Mouse (Mus musculus) kidney, adult 18-20 months (tissue): ENCODE data around the gene Atpaf2.
"Not testable (repeated sequence)": the region's sequence is repeated elsewhere in the genome, so short reads cannot be mapped to it uniquely, and the experiment has no call there.

Experiments used
- DNase-seq: peaks from one replicate; pipeline ENCODE4 v3.0.0; 2021

Atpaf2 gene

DNA sequence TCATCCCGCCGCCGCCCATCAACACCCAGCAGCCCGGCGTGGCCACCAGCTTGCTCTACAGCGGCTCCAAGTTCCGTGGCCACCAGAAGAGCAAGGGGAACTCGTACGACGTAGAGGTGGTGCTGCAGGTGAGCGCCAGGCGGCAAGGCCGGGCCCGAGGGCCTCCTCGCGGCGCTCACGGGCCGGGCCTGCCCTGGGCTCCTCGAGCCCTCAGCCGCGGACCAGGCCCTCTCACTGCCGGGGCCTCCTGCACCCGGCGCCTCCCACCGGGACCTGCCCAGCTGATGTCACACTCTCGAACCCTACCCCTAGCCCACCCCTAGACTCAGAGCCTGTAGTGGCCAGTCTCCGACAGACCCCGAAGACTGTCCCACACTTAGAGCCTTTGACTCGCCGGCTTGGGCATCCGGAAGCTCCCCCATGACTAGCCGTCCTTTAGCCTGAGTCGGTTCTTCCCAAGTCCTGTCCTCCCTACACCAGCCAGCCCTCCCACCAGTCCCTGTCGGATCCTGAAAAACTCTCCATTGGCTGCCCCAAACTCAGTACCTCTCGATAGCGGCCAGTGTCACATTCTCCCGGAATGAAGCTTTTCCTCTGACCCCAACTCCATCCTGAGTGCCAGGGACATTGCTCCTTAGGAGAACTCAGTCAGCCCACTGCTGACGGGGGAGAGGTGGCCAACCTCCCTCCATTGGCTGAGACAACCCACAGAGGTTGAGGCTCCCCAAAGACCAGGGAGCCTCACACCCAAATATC is at the start of gene Atpaf2:
Gene Atpaf2, minus strand, starts transcription at position 741 of the 756 bp plus-strand sequence.
- peak; percentile 12 for DNase-seq

DNA sequence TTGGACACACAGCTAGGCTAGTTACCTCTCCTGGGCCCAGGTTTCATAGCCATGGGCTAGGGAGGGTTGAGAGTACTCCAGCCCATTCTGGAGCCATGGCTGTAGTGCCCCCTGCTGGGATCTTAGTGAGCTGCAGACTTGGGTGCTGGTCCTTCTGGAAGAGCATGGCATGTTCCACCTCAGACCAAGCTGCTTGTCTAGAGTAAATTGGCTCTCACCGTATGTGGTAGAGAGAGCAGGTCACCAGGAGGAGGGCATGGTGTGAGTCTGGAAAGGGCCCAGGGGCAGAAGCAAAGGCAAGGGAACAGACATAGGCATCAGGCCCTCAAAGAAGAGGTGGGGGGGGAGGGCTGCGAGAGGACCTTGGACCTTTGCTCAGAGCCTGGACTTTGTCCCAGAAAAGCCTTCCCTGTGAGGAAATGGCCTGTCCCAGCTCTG is 47.7 kb upstream of the Atpaf2 start:
- DNase-seq, result peak; percentile 76

DNA sequence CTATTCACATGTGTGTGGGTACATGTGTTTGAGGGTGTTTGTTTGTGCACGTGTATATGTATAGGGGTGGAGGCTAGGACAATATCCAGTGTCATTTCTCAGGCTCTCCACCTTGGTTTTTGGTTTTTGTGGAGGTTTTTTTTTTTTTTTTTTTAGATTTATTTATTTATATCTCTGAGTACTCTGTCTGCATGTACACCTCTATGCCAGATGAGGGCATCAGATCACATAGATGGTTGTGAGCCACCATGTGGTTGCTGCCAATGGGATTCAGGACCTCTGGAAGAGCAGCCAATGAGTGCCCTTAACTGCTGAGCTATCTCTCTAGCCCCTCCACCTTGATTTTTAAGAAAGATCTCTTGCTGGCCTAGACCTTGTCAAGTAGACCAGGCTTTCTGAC is 39.7 kb upstream of the Atpaf2 start:
- DNase-seq, result no peak

DNA sequence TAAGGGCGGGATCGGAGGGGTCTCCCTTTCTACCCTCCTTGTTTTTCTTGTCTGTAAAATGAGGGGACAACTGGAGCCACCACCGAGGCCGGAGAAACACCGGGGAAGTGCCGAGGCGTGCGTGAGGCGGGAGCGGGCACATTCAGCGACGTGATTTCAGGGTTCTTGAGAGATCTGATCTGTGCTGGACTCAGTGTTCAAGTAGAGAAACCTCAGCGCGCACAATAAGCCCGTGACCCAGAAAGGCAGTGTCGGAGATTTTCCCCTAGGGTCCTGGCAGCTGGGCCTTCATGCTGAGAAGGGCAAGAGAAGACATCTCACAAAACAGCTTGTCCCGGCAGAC is 36.5 kb upstream of the Atpaf2 start:
- no peak for DNase-seq

DNA sequence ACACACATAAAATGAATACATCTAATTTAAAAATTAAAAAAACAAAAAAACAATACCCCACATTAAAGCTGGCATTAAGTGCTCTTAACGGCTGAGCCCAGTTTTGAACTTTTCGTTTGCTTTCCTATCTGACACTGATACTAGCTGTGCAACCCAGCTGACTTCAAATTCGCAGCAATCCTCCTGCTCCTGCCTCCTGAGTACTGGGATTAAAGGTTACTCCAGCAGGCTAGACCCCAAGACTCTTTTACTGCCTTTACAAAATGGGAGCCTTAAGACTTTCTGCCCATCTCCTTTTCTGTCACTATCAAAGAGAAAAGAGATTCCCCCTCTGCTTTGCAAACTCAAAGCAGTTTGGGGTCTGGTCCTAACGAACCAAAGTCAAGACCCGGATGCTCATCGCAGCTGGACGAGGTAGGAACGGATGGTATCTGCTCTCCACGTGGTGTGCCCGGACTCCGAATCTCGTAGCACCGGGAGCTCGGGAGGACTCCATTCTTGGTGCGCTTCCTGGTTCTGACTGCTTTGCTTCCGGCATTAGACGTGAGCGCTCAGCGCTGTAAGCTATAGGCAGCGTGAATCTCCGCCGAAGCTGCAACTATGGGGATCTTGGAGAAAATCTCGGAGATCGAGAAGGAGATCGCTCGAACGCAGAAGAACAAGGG is 36.0 kb upstream of the Atpaf2 start, which contains the start of gene Drg2:
Gene Drg2, plus strand, starts transcription at position 512 of the 665 bp plus-strand sequence.
- DNase-seq, result peak; percentile 89

DNA sequence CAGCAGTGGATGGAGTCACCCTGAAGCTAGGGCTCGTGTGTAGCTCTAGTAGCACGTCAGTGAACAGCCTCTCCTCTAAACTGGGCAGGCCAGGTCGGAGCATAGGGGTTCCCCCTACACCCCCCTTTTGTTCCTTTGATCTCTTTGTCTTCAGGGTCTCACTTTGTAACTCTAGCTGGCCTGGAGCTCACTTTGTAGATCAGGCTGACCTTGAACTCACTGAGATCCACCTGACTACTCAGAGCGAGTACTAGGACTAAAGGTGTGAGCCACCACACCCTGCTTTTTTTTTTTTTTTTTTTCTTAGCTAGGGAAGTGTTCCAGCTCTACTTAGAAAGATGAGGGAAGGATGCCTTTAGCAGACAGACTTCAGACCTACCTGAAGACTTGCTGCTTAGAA is 25.8 kb upstream of the Atpaf2 start:
- no peak for DNase-seq

DNA sequence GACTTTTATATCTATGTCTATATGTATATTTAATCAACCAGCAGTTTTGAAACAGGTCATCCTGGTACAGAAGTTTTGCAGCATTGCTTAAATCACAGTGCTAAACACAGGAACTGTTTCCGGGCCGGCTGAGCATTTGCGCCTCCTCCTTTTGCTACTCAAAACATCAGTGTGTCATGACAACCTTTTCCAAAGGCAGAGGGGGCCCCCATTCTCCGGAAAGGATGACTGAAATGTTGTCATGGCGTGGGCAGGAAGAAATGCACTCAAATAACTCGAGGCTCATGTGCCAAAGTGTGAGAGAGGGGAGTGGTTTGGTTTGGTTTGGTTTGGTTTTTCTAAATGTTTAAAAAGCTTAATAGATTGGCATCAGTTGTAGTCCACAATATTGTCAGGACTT is 24.6 kb upstream of the Atpaf2 start:
- DNase-seq, result no peak

DNA sequence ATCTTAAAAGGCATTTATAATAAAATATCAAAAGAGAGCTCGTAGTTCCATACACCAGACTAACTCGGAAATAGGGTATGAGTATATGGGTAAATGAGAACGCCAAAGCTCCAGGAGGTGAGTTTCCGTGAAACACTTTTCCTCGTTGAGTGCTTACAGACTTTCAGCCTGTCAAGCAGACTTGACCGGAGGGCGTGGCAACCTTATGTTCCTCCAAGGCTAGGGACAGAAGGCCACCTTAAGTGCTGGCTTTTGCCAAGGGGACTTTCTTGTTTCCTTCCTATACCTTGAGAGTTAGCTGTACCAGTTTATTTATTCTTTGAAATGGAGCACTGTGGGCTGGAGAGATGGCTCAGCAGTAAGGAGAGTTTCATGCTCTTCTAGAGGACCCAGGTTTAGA is 21.9 kb upstream of the Atpaf2 start:
- DNase-seq, result no peak

DNA sequence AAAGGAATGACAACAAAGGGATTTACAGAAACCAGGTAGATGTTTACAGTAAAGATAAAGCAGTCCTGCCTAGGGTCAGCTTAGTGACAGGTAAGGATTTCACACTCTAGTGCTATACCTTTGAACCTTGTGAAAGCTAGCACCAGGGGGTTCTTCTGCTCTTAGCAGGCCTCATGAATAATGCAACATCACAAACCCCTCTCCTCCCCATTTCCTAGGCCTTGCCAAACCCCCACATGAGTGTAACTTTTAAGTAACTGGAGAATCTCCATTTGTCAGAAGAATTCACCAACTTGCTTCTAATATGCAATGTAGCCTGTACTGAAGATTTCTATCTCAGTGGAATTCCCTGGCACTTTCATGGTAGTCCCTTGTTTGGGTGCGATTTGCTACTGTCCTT is 21.4 kb upstream of the Atpaf2 start:
- not testable (repeated sequence) for DNase-seq

DNA sequence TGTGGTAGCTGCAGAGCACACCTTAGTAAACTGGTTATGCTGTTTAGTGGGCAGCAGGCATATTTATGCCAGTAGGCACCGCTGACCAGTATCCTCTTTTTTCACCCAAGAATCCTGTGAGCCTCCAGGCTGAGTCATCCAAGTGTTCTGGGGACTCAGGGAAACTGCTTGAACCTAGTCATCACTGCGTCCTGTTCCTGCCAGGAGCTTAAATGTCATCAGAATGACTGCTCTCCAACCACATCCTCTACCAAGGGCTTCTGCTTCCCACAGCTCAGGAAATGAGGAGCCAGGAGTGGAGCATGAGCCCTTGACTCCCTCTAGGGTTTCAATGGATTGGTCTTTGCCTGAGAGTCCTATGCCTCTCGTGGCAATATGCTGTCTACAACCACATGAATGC is 18.4 kb upstream of the Atpaf2 start:
- no peak for DNase-seq

DNA sequence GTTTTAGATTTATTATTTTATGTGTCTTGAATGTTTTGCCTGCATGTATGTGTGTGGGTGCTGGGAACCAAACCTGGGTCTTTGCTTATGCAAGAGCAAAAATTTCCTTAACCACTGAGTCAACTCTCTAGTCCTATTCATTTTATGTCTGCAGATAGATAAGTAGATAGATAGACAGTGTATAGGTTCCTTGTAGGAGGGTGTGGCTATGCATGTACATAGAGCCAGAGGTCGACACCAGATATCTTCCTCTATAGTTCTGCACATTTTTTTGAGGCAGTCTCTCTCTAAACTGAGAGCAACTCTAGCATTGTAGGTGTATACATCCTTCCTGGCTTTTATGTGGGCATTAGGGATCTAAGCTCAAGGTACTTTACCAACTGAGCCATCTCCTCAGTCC is 16.9 kb upstream of the Atpaf2 start:
- no peak for DNase-seq

DNA sequence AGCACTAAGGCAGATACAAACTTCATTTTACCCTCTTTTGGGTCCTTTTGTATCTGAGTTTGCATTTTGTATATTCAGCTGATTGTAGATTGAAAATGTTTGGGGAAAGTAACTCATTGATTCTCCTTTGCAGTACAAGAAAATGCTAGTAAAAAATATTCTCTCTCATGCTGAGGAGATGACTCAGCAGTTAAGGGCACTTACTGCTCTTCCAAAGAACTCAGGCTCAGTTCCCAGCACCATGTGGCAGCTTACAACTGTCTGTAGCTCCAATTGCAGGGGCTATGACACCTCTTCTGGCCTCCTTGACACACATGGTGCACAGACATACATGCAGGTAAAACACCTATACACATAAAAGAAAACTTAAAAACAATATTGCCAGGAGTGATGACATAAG is 15.2 kb upstream of the Atpaf2 start:
- DNase-seq, result no peak

DNA sequence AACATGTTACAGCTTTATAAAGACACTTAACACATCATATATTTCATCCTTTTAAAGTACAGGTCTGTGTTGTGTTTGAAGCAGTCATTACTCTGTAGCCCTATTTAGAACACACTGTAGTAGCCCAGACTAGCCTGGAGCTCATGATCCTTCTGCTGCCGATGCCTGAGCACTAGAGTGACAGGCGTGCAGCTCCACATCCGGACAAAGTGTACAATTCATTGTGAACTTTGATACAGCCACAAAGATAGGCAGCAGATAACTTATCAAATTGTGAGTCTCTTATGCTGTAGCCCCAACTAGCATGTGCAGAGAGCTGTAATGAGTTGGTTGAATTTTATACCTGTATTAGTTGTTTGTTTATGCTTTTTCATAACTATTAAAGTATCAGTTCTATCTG is 9.4 kb upstream of the Atpaf2 start:
- DNase-seq, result no peak

DNA sequence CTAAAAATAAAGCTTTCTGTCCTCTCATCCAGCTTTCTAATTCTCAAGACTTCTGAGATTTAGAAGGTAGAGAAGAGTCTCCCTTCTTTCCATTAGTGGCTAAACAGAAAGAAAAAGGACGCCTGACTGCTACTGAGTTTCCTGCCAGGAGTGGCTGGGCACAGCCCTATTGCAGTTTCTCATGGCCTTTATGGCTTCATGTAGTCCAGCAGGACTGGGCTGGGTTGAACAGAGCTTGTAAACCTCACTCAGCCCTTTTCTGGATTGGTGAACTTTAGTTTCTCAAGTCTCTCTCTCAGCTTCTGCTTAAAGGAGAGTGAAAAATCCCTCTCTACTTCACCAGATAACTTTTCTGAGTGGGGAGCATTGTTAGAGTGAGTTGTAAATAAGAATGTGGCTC is 8.2 kb upstream of the Atpaf2 start:
- DNase-seq, result no peak

DNA sequence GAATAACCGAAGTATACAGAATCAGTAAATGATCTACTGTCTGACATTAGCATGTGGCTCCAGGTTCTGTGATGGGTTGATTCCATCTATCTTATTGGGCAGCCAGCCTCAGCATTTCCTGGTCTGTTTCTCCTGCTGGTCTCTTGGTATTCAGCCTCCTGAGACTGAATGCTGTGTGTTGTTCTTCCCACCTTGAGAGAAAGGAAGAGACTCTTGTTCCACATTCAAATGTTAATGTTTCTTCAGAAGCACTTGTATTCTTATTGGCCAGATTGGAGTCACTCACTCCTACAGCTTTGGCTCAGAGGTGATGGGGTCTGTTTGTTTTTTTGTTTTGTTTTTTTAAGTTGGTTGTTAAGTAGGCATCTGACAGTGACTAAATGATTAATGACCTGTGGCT is 4.7 kb upstream of the Atpaf2 start:
- no peak for DNase-seq

DNA sequence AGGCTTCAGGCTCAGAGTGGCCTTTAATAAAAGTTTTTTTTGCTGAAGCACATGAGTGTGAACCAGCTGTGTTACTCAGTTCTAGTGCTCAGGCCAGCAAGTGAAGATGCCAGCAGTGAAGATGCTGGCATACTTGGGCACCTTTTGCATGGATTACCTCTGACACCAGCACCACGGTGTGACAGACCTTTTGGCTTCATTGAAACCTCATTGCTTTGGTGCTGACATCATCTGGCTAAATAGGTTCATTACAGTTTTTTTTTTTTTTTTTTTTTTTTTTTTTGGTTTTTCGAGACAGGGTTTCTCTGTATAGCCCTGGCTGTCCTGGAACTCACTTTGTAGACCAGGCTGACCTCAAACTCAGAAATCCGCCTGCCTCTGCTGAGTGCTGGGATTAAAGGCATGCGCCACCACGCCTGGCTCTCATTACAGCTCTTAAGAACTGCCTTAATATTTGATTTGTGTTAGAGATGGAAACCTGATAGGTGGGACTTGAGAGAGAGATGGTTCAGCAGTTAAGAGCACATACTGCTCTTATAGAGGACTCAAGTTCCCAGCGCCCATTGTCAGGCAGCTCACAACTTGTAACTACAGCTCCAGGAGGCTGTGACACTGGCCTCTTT is 3.9 kb upstream of the Atpaf2 start:
- no peak for DNase-seq

DNA sequence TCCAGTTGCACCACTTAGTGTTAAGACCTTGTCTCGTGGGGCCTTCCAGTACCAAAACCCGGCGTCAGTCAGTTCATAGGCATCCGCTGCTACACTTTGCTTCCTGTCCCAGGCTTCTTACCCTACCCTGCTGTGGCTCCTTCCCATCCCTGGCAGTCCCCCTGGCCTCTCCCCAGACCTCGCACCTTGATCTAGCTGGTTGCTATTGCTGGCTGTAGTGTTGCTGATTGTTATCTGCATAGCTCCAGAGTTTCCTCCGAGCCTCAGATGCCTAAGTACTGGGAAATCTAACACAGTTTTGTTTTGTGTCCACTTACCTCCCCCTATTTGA is 181 bp upstream of the Atpaf2 start:
- DNase-seq, result peak; percentile 14

DNA sequence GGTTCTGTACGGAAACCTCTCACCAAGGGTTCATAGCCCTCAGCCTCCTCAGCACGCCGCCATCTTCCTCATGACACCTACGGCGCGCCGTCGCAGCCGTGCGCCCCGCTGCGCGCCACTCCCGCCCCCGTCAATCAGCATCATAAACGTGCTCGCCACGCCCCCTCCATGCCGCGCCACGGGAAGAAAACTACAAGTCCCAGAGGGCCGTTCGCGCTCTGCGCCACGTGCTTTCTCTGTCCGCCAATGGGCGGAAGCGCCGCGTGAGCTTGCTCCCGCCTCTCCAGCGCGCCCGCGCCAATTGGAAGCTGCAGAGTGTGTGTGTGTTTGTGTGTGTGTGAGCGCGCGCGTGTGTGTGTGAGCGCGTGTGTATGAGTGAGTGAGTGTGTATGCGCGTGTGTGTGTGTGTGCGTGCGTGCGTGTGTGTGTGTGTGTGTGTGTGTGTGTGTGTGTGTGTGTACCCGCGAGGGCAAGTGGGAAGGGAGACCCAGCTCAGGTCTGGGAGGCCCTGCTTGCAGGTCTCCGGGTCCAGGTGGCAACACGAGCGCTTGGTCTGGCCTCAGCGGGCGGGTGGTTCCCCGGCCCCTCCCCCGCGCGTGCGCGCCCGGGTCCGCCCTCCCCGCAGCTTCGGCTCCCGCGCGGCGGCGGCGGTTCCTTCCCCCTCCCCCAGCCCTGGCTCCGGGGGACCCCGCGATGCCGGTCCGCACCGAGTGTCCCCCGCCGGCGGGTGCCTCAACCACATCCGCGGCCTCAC is 1.1 kb downstream of the Atpaf2 start, which contains the start of gene Gid4:
Gene Gid4, plus strand, starts transcription at position 183 of the 754 bp plus-strand sequence.
- DNase-seq, result peak; percentile 99

DNA sequence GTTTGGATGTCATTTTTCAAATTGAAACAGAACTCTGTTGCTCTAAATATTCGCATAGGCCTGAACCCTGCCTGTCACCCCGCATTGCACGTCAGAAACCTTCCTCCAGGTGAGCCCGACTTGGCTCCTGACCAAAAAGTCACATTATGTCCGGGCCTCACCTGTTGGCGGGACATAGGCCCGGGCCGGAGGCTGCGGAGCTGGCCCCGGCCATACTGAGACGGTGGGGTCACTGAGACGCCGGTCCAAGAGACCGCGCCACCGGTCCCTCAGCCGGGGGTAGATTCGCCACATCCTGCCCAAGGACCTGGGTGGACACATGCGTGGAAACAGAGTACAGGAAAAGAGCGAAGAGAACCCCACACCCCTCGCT is 1.7 kb downstream of the Atpaf2 start:
- DNase-seq, result no peak

DNA sequence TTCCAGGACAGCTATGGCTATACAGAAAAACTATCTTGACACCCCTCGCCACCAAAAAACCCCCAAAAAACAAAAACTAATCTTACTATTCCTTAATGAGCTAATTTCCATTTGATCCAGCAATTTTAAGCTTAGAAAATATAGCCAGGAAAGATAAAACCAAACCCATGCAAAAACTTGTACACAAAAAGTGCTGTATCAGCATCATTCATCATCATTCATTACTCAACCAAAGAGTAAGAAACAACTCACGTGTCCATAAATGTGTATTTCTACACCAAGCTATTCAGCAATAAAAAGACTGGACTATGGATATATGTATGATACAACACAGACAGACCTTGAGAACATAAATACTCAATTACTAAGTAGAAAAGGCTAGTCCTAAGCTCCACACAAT is 5.3 kb downstream of the Atpaf2 start:
- no peak for DNase-seq

DNA sequence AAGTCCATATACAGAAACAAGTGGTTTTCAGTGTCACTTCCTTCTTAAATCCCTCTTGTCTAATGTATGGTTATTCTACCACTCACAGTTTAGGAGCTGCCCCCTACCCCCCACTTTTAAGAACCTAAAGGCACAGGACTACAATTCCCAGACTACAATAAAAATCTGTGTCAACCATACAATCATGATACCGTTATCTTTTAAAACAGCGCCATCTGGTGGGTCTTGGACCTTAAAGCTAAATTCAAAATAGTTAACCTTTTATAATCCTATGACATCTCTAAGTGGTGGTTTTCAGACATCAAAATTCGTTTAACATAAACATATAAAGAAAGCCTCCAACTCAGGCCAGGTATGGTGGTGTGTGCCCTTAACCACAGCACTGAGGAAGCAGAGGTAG is 6.1 kb downstream of the Atpaf2 start:
- peak; percentile 50 for DNase-seq

DNA sequence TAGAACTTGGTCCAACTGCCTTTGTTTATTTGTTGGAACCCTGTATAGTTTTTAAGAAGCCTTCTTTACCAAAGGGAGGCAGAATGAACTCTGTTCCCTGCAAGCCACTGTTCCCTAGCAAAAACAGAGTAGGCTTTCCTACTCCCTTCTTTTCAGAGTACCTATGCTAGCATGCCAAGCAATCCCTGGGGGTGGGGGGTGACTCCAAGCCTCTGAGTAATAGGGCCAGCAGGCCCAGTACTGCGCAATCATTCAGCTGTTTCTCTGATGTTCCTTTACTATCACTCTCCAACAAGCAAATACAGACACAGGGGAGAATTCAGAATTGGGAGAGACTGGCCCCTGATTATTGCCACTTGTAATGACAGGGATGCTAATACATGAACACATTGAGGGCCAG is 11.7 kb downstream of the Atpaf2 start:
- no peak for DNase-seq

DNA sequence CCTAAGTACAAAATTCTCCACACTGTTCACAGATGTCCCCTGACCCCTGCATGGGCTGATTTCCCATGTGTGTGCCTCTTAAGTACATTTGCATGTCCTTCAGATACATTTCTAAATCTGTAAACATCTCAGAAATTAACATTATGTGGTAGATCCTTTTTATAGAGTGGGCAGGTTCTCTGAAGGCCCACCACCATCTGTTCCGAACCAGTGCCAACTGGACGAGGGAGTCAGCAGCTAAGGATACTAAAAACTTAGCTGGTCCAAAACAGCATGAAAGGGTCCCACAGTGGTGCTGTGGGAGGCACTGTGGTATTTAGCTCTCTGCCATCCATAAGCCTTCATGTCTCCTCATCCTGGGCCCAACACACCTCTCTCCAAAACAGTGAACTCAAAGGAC is 21.1 kb downstream of the Atpaf2 start:
- DNase-seq, result no peak

DNA sequence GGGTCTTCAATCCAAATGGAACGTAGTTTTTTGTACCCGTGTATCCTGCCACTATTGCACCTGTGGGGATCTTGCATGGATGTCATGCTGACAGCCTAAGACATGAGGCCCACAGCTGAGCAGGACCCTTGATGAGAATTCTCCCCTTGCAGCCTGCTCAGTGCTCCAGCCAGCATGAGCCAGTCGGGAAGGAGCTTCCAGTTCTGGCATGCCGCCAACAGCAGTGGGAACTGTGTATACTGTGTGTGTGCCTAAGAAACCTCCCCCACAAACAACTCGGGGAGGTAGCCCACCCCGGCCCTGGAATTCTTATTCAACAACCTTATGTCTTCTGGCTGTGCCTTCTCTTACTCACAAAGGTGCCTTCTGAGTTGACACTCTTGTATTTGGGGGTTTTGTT is 21.7 kb downstream of the Atpaf2 start:
- DNase-seq, result no peak
